8 mouse cellular contexts compared by ENCODE assay signal in the genomic region with DNA sequence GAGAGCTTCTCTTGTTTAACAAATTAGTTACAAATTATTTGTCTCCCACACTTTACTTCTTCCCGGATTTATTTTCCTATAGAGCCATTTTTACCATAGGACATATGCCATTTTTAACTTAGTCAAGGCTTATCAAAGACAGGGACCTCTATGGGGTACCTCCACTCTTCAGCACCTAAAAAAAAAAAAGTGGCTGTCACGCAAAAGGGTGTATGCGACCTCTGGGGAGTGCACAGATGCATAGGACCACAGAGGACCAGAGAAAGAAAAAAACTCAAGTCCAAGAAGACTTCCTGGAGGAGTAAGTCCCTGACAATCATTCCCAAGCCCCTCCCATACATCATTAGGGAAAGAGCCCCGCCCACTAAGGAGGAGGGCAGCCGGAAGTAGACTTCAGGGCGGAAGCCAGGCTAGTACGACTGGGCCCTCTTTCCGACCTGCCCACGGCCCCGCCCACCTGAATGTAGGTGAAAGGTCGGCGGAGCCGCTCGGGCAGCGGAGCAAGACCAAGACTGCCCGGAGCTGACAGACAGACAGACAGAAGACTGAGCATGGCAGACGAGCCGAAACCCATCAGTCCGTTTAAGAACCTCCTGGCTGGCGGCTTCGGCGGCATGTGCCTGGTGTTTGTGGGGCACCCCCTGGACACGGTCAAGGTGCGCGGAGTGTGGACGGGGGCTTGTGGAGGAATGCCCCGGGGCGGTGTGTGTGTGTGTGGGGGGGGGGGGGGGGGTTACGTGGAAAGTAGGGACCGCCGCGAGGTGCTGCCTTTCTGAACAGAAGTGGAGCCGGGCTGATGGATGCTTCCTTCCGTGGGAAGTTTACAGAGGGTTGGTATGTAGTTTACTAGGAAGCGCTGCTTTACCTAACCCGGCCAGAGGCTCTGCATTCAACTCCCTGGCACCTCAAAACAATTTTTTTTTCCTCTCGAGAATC. TPM values are rescaled to one million over a fixed set of nuclear protein-coding genes. Genes with fewer than 3 reads are reported as not detected.
DNase-seq lines count a peak whose midpoint lies in the region; ATAC-seq lines count a peak whose summit lies in the region.

A gene (plus strand): TSS at position 412 of the 936 bp plus-strand sequence.

- peaks cover 3% of the 10 kb centered on the region; the same call in 1 of the 2 replicates for H3K36me3 ChIP-seq in embryonic facial prominence, embryonic 15.5 days
- H3K36me3 ChIP-seq in kidney, embryonic 14.5 days (ENCODE audit: control insufficient read depth, insufficient read depth, low read length), result no peaks in the 10 kb centered on the region
- no peaks in the 10 kb centered on the region for H3K36me3 ChIP-seq in limb, embryonic 15.5 days

- H3K4me2 ChIP-seq in embryonic facial prominence, embryonic 15.5 days (replicated peaks), result peak within 1 kb of the TSS; percentile 65
- peak within 1 kb of the TSS; percentile 76 for H3K4me2 ChIP-seq in kidney, embryonic 14.5 days (replicated peaks; ENCODE audit: low read depth, low read length)
- H3K4me2 ChIP-seq in limb, embryonic 15.5 days, result peak within 1 kb of the TSS; percentile 75

- DNase-seq in 3T3-L1 (ENCODE audit: low read depth, low spot score), result peak; percentile 91
- peak; percentile 60 to 73 for DNase-seq in adrenal gland, postnatal 4 days (ENCODE audit: low spot score in 2 of 2)
- DNase-seq in heart, adult 8-10 months (ENCODE audit: low spot score), result peak; percentile 82
- peak; percentile 39 to 52 for DNase-seq in monocyte, adult 2 months (ENCODE audit: low read depth in 1 of 2, low spot score in 2 of 2)
- peak; percentile 87 to 90 for DNase-seq in spleen, postnatal 36 days (ENCODE audit: low spot score in 2 of 2)

- H3K27ac ChIP-seq in embryonic facial prominence, embryonic 15.5 days (replicated peaks), result peak within 1 kb of the TSS; percentile 25; the same call in 1 of the 2 replicates
- H3K27ac ChIP-seq in kidney, embryonic 14.5 days (ENCODE audit: low read depth, low read length), result no peak within 1 kb of the TSS
- peak within 1 kb of the TSS; percentile 22; the same call in 1 of the 2 replicates for H3K27ac ChIP-seq in limb, embryonic 15.5 days

- no peaks in the 10 kb centered on the region for H3K27me3 ChIP-seq in embryonic facial prominence, embryonic 15.5 days
- H3K27me3 ChIP-seq in kidney, embryonic 14.5 days (ENCODE audit: control insufficient read depth, insufficient read depth, low read length), result no peaks in the 10 kb centered on the region
- no peaks in the 10 kb centered on the region for H3K27me3 ChIP-seq in limb, embryonic 15.5 days

- WGBS in embryonic facial prominence, embryonic 15.5 days, result 1% methylated on average over 37 of the region's 37 CpGs
- 2% methylated on average over 37 of the region's 37 CpGs for WGBS in kidney, embryonic 14.5 days
- WGBS in limb, embryonic 15.5 days, result 3% methylated on average over 35 of the region's 37 CpGs

- ATAC-seq in embryonic facial prominence, embryonic 15.5 days (ENCODE audit: insufficient number of reproducible peaks, low FRiP score, low TSS enrichment, low read depth), result peak; percentile 84
- peak; percentile 94 for ATAC-seq in kidney, embryonic 14.5 days (ENCODE audit: low FRiP score, low TSS enrichment)
- peak; percentile 83 for ATAC-seq in limb, embryonic 15.5 days (ENCODE audit: insufficient number of reproducible peaks, low FRiP score, low TSS enrichment, low read depth)

- H3K4me3 ChIP-seq in embryonic facial prominence, embryonic 15.5 days (replicated peaks), result peak within 1 kb of the TSS; percentile 71
- H3K4me3 ChIP-seq in kidney, embryonic 14.5 days (ENCODE audit: low read length), result peak within 1 kb of the TSS; percentile 74
- peak within 1 kb of the TSS; percentile 65 for H3K4me3 ChIP-seq in limb, embryonic 15.5 days

- peak within 1 kb of the TSS; percentile 42 for H3K9ac ChIP-seq in embryonic facial prominence, embryonic 15.5 days
- H3K9ac ChIP-seq in kidney, embryonic 14.5 days (ENCODE audit: low read depth, low read length), result peak within 1 kb of the TSS; percentile 63
- H3K9ac ChIP-seq in limb, embryonic 15.5 days, result peak within 1 kb of the TSS; percentile 62

- peaks cover 5% of the 10 kb centered on the region; the same call in 1 of the 2 replicates for H3K4me1 ChIP-seq in embryonic facial prominence, embryonic 15.5 days
- H3K4me1 ChIP-seq in kidney, embryonic 14.5 days (ENCODE audit: control insufficient read depth, insufficient read depth, low read length), result no peaks in the 10 kb centered on the region
- H3K4me1 ChIP-seq in limb, embryonic 15.5 days, result peaks cover 11% of the 10 kb centered on the region

- H3K9me3 ChIP-seq in embryonic facial prominence, embryonic 15.5 days (replicated peaks), result no peaks in the 10 kb centered on the region
- no peaks in the 10 kb centered on the region for H3K9me3 ChIP-seq in kidney, embryonic 14.5 days (ENCODE audit: control insufficient read depth, low read length)
- no peaks in the 10 kb centered on the region for H3K9me3 ChIP-seq in limb, embryonic 15.5 days

RNA-seq across cellular contexts. Expression of the gene that starts here (rescaled TPM):
- 100 to 1,000 TPM in 1 of 2 experiments, 10 to 100 TPM in 1; 92.7 to 115 TPM for total RNA-seq in adrenal gland, postnatal 4 days (2021)
- polyA plus RNA-seq in embryonic facial prominence, embryonic 15.5 days (2015; fragmentation: Nextera tagmentation; extraction: Ambion mirVana), result 36.5 and 37.7 TPM in 2 replicates
- 100 to 1,000 TPM; 189 to 257 (median 218) TPM for total RNA-seq in heart, adult 8-10 months (2022)
- polyA plus RNA-seq in kidney, embryonic 14.5 days (2014; fragmentation: Nextera tagmentation; extraction: Ambion mirVana), result 25.8 and 41.7 TPM in 2 replicates
- polyA plus RNA-seq in limb, embryonic 15.5 days (2015; fragmentation: Nextera tagmentation; extraction: Ambion mirVana), result 37.1 and 38.3 TPM in 2 replicates
